Mouse (Mus musculus): ENCODE measurements around the gene Cacna1e.

- TF ChIP-seq SIN3A (IDR thresholded peaks at IDR 0.05; ENCODE audit: low read length), result no peak
- no peak for TF ChIP-seq CTCF (conservative IDR thresholded peaks at IDR 0.05 in 1 of 2, IDR thresholded peaks at IDR 0.05 in 1 of 2; ENCODE audit: low read depth in 2 of 2, low read length in 2 of 2)
- TF ChIP-seq UBTF (IDR thresholded peaks at IDR 0.05; ENCODE audit: low read depth, low read length), result no peak
- TF ChIP-seq POLR2A (IDR thresholded peaks at IDR 0.05; ENCODE audit: low read depth, low read length), result no peak
- TF ChIP-seq RCOR1 (conservative IDR thresholded peaks at IDR 0.05; ENCODE audit: low read depth, low read length), result no peak
These were observed 113.8 kb downstream of the Cacna1e start for GRCm38 (mm10) chr1:154770542-154770941.
